Mouse (Mus musculus) cerebellum, postnatal 25 days (tissue): ENCODE data around the gene Anxa4.

Source experiments
- DNase-seq, 2 experiments: peaks; one replicate each; pipeline ENCODE4 v3.0.0; 2021; ENCODE audit warnings: mixed read lengths in 2 of 2

Anxa4 gene

GRCm38 (mm10) chr6:86750961-86751360 lies 42.4 kb downstream of the Anxa4 start:
- DNase-seq: no peak

GRCm38 (mm10) chr6:86749817-86750216 lies 43.6 kb downstream of the Anxa4 start:
- DNase-seq: no peak

GRCm38 (mm10) chr6:86747171-86747570 lies 46.2 kb downstream of the Anxa4 start:
- DNase-seq: peak; percentile 46 to 70

GRCm38 (mm10) chr6:86740652-86741051 lies 52.7 kb downstream of the Anxa4 start:
- DNase-seq: no peak

- DNase-seq: no peak
These were observed 56.6 kb downstream of the Anxa4 start for GRCm38 (mm10) chr6:86736830-86737229.

GRCm38 (mm10) chr6:86736313-86736712 lies 57.1 kb downstream of the Anxa4 start:
- DNase-seq: no peak

- DNase-seq: peak; percentile 93 to 98
These were observed 60.1 kb downstream of the Anxa4 start, which contains the start of gene Gmcl1 for GRCm38 (mm10) chr6:86733183-86733876. TSS of gene Gmcl1 (minus strand) at chr6:86733383.

GRCm38 (mm10) chr6:86732276-86733173 lies 60.9 kb downstream of the Anxa4 start:
- peak in 1 of 2 experiments; percentile 78 for DNase-seq

- peak in 1 of 2 experiments; percentile 50 for DNase-seq
These were observed 64.7 kb downstream of the Anxa4 start for GRCm38 (mm10) chr6:86728711-86729110.

- no peak for DNase-seq
These were observed 71.4 kb downstream of the Anxa4 start for GRCm38 (mm10) chr6:86721977-86722376.

- no peak for DNase-seq
These were observed 85.2 kb downstream of the Anxa4 start for GRCm38 (mm10) chr6:86708072-86708774.

GRCm38 (mm10) chr6:86702577-86702976 lies 90.8 kb downstream of the Anxa4 start:
- no peak for DNase-seq

GRCm38 (mm10) chr6:86697903-86698302 lies 95.5 kb downstream of the Anxa4 start:
- no peak for DNase-seq

- peak; percentile 55 to 71 for DNase-seq
These were observed 97.2 kb downstream of the Anxa4 start for GRCm38 (mm10) chr6:86696213-86696612.

- DNase-seq: peak; percentile 47 to 68
These were observed 98.9 kb downstream of the Anxa4 start for GRCm38 (mm10) chr6:86694465-86694864.

- DNase-seq: no peak
These were observed 103.7 kb downstream of the Anxa4 start for GRCm38 (mm10) chr6:86689671-86690070.

GRCm38 (mm10) chr6:86686971-86687370 lies 106.4 kb downstream of the Anxa4 start:
- DNase-seq: no peak
